Mouse (Mus musculus): ENCODE results near the gene Arl5c. TPM values are rescaled to one million over a fixed set of nuclear protein-coding genes. Genes with fewer than 3 reads are reported as not detected.

The Arl5c gene
- polyA plus RNA-seq, 1 experiment from 2014 or later = 7.4 TPM

DNA sequence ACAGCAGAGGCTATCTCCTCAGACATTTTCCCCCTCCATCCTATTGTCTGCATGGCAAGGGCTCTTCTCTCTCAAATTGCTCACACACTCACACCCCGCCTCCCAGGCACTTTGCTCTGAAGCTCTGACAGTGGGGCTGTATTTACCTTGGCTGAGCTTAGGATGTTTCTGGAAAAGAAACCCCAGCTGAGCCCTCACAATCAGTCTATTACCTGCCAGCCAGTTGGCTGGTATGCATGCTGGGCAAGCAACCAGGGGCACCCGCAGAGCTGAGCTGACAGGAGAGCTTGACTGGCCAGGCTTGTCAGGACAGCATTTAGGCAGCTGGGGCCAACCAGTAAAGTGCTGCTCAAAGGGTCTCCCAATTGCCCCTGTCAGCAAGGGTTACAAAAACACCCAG is 28.9 kb downstream of the Arl5c start:
- Histone ChIP-seq H3K9me3 (replicated peaks; ENCODE audit: control insufficient read depth, low read length) (no peaks in the 10 kb centered on the region), H3K27ac (ENCODE audit: low read length) (no peak overlapping the region), H3K36me3 (ENCODE audit: control insufficient read depth, insufficient read depth) (no peaks in the 10 kb centered on the region), H3K9ac (ENCODE audit: low read depth, low read length) (no peak overlapping the region), H3K27me3 (ENCODE audit: control insufficient read depth, insufficient read depth, low read depth, low read length) (peaks cover 2% of the 10 kb centered on the region; the same call in 1 of the 2 replicates), H3K4me1 (ENCODE audit: control insufficient read depth, low read depth, low read length) (no peaks in the 10 kb centered on the region), H3K4me3 (ENCODE audit: low read depth, low read length) (no peak overlapping the region), H3K4me2 (ENCODE audit: low read depth, low read length) (no peak overlapping the region)
- 39% methylated on average over 2 of the region's 2 CpGs for WGBS (ENCODE audit: insufficient replicate concordance)
- no peak for ATAC-seq (ENCODE audit: low read depth)

DNA sequence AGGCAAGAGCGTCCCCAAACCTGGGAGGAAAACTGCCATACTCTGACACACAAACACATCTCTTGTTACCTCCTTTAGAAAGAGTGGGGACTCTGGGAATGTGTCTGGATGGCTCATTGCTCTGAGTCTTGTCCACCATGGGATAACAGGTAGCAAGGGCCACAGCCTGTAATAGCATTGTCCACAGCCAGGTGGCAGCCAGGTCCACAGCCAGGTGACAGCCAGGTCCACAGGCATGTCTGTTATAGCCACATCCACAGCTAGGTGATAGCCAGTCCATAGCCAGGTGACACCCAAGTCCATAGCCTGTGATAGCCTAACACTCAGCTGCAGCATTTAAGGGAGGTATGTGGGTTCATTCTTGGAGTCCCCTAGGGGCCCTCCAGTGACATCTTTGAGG is 35.1 kb downstream of the Arl5c start:
- WGBS (ENCODE audit: insufficient replicate concordance) = 74% methylated on average over 1 of the region's 1 CpGs

DNA sequence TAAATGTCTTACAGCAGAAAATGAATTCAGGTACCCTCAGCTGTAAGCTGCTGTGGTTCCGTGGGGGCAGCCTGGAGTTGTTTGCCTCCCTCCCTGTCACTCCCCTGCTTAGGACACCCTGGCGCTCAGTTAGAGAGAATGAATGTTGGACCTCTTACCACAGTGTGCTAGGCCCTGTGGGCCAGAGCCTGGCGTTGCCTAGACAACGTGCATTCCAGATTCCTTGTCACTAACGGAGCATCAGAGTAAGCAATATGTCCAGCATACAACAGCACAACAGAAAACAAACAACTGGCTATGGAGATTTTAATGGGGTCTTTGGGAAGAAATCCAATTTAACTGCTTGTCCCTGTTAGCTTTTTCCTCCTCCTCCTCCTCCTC is 36.7 kb downstream of the Arl5c start:
- Histone ChIP-seq H3K36me3 (ENCODE audit: control insufficient read depth, insufficient read depth) (no peaks in the 10 kb centered on the region), H3K9me3 (replicated peaks; ENCODE audit: control insufficient read depth, low read length) (no peaks in the 10 kb centered on the region), H3K9ac (ENCODE audit: low read depth, low read length) (no peak overlapping the region), H3K4me2 (ENCODE audit: low read depth, low read length) (no peak overlapping the region), H3K27ac (ENCODE audit: low read length) (no peak overlapping the region), H3K27me3 (ENCODE audit: control insufficient read depth, insufficient read depth, low read depth, low read length) (no peaks in the 10 kb centered on the region), H3K4me3 (ENCODE audit: low read depth, low read length) (no peak overlapping the region), H3K4me1 (ENCODE audit: control insufficient read depth, low read depth, low read length) (peaks cover 3% of the 10 kb centered on the region; the same call in 1 of the 2 replicates)
- 62% methylated on average over 5 of the region's 5 CpGs for WGBS (ENCODE audit: insufficient replicate concordance)
- no peak for ATAC-seq (ENCODE audit: low read depth)

More for the DNA sequence above, 35.1 kb downstream of the Arl5c start:
- no peak overlapping the region for H3K9ac ChIP-seq (ENCODE audit: low read depth, low read length)
- H3K9me3 ChIP-seq (replicated peaks; ENCODE audit: control insufficient read depth, low read length) = no peaks in the 10 kb centered on the region
- H3K4me3 ChIP-seq (ENCODE audit: low read depth, low read length) = no peak overlapping the region
- ATAC-seq (ENCODE audit: low read depth) = no peak
- H3K4me2 ChIP-seq (ENCODE audit: low read depth, low read length) = no peak overlapping the region
- H3K4me1 ChIP-seq (ENCODE audit: control insufficient read depth, low read depth, low read length) = no peaks in the 10 kb centered on the region
- H3K27ac ChIP-seq (ENCODE audit: low read length) = no peak overlapping the region
- no peaks in the 10 kb centered on the region for H3K27me3 ChIP-seq (ENCODE audit: control insufficient read depth, insufficient read depth, low read depth, low read length)
- no peaks in the 10 kb centered on the region for H3K36me3 ChIP-seq (ENCODE audit: control insufficient read depth, insufficient read depth)

DNA sequence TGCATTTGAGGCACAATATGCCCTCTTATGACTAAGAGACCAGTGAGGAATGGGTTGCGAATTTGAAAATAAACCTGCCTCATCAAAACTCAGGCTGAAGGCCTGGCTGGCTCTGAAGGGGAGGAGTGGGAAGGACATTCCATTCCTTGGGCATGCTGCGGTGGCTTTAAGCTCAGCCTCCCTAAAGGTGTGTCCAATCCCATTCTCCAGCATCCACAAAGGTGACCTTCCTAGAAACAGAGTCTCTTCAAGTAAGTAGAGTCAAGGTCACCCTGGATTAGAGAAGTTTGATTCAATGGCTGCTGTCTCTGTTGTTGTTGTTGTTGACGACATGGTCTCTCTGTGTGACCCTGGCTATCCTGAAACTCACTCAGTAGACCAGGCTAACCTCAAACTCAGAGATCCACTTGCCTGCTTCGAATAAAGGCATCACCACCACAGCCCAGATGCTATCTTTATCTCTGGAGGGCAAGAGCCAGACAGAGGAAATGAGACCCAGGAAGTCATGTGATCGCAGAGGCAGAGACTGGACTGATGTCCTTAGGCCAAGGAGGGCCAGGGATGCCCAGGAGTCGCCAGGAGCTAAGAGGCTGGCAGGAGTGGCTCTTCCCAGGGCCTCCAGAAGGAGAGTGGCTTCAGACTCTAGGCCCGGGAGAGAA is 37.2 kb downstream of the Arl5c start:
- 55% methylated on average over 7 of the region's 7 CpGs for WGBS (ENCODE audit: insufficient replicate concordance)
- no peak overlapping the region for H3K27ac ChIP-seq (ENCODE audit: low read length)
- ATAC-seq (ENCODE audit: low read depth) = no peak

DNA sequence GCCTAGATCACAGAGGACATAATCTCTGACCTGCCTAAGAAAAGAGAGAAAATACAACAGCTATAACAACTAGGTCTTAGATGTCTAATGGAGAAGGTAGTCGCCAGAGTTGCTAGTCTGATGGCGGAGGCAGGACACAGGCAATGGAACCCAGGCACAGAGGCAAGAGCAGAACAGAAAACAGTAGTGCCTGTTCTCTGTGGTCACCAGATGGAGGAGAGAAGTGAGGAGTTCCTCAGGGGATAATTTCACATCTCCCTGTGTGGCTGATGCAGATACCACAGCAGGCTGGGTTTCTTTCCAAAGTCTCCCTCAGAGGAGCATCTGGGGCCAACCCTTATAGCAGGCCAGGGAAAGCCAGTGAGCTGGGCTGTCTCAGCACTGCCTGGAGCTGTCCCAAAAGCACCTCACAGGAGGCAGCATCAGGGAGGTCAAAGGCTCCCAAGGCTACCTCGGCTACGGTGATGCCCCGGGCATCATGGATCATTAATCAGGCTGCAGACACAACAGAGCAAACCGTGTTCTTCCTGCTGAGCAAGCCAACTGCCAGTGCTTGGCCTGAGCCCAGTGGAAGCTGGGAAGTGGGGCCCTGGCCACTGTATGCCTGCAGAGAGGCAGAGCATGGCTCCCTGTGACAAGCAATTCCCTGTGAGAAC is 38.9 kb downstream of the Arl5c start:
- Histone ChIP-seq H3K27ac (ENCODE audit: low read length) (no peak overlapping the region), H3K4me1 (ENCODE audit: control insufficient read depth, low read depth, low read length) (peaks cover 7% of the 10 kb centered on the region; the same call in 1 of the 2 replicates), H3K36me3 (ENCODE audit: control insufficient read depth, insufficient read depth) (no peaks in the 10 kb centered on the region), H3K9me3 (replicated peaks; ENCODE audit: control insufficient read depth, low read length) (no peaks in the 10 kb centered on the region), H3K4me3 (ENCODE audit: low read depth, low read length) (no peak overlapping the region), H3K9ac (ENCODE audit: low read depth, low read length) (no peak overlapping the region), H3K27me3 (ENCODE audit: control insufficient read depth, insufficient read depth, low read depth, low read length) (no peaks in the 10 kb centered on the region), H3K4me2 (ENCODE audit: low read depth, low read length) (no peak overlapping the region)
- ATAC-seq (ENCODE audit: low read depth) = no peak
- 58% methylated on average over 6 of the region's 6 CpGs for WGBS (ENCODE audit: insufficient replicate concordance)

More for the DNA sequence above, 37.2 kb downstream of the Arl5c start:
- H3K4me2 ChIP-seq (ENCODE audit: low read depth, low read length) = no peak overlapping the region
- peaks cover 7% of the 10 kb centered on the region; the same call in 1 of the 2 replicates for H3K4me1 ChIP-seq (ENCODE audit: control insufficient read depth, low read depth, low read length)
- no peak overlapping the region for H3K9ac ChIP-seq (ENCODE audit: low read depth, low read length)
- H3K9me3 ChIP-seq (replicated peaks; ENCODE audit: control insufficient read depth, low read length) = no peaks in the 10 kb centered on the region
- no peaks in the 10 kb centered on the region for H3K27me3 ChIP-seq (ENCODE audit: control insufficient read depth, insufficient read depth, low read depth, low read length)
- H3K4me3 ChIP-seq (ENCODE audit: low read depth, low read length) = no peak overlapping the region
- H3K36me3 ChIP-seq (ENCODE audit: control insufficient read depth, insufficient read depth) = no peaks in the 10 kb centered on the region

DNA sequence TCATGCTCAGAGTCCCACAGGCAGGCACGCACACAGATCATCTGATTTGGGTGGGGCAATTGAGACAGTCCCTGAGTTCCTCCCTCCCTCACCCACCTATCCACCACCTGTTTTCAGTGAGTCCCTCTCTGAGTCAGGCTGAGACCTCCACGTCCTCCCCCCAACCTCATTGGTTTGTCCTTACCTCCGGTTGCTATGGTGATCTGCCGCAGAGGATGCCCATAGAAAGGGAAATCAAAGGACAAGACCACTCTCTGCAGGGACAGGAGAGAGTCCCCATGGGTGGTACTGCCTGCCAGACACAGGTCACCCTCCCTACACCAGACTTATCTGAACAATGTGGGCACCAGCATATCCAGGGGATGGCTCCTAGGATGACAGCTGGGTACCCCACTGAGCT is 40.1 kb downstream of the Arl5c start:
- peaks cover 7% of the 10 kb centered on the region; the same call in 1 of the 2 replicates for H3K4me1 ChIP-seq (ENCODE audit: control insufficient read depth, low read depth, low read length)
- WGBS (ENCODE audit: insufficient replicate concordance) = 50% methylated on average over 4 of the region's 4 CpGs

DNA sequence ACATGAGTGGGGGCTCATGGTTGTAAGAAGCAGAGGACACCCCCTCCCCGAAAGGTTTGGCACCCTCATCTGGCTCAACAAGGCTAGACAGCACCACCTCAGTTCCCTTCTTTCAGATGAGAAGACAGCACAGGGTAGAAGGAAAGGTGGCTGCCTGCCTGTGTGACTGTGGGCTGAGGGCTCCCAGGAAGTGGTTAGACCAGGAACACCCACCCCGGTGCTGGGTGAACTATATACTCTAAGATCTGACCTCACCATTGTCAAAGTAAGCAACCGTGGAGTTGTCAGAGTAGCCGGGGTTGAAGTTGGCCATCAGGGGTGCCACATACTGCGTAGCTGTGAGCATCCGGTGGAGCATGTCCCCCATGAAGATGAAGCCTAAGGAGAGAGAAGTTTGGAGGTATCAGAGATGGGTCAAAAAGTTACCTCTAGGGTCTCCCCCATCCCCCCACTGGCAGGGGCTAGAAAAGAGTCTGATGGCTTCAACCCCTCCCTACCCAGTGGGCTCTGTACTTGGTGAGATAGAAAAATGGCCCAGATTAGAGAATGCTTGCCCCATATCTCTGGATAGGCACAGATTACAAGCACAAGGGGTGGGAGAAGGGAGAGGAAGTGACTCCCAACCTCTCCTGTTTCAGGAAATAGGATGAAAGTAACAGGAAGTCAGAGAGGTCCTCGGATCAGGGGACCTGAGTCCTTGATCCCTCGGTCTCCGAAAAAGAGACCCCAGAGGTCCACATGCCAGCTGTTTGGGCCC is 40.7 kb downstream of the Arl5c start:
- 58% methylated on average over 9 of the region's 9 CpGs for WGBS (ENCODE audit: insufficient replicate concordance)
- Histone ChIP-seq H3K4me3 (ENCODE audit: low read depth, low read length) (no peak overlapping the region), H3K4me1 (ENCODE audit: control insufficient read depth, low read depth, low read length) (peaks cover 7% of the 10 kb centered on the region; the same call in 1 of the 2 replicates), H3K9me3 (replicated peaks; ENCODE audit: control insufficient read depth, low read length) (no peaks in the 10 kb centered on the region), H3K27ac (ENCODE audit: low read length) (no peak overlapping the region), H3K27me3 (ENCODE audit: control insufficient read depth, insufficient read depth, low read depth, low read length) (no peaks in the 10 kb centered on the region), H3K4me2 (ENCODE audit: low read depth, low read length) (no peak overlapping the region), H3K36me3 (ENCODE audit: control insufficient read depth, insufficient read depth) (no peaks in the 10 kb centered on the region), H3K9ac (ENCODE audit: low read depth, low read length) (no peak overlapping the region)
- no peak for ATAC-seq (ENCODE audit: low read depth)

More for the DNA sequence above, 40.1 kb downstream of the Arl5c start:
- no peak overlapping the region for H3K9ac ChIP-seq (ENCODE audit: low read depth, low read length)
- H3K27ac ChIP-seq (ENCODE audit: low read length) = no peak overlapping the region
- no peak overlapping the region for H3K4me2 ChIP-seq (ENCODE audit: low read depth, low read length)
- no peaks in the 10 kb centered on the region for H3K9me3 ChIP-seq (replicated peaks; ENCODE audit: control insufficient read depth, low read length)
- no peak for ATAC-seq (ENCODE audit: low read depth)
- no peaks in the 10 kb centered on the region for H3K36me3 ChIP-seq (ENCODE audit: control insufficient read depth, insufficient read depth)
- no peak overlapping the region for H3K4me3 ChIP-seq (ENCODE audit: low read depth, low read length)
- H3K27me3 ChIP-seq (ENCODE audit: control insufficient read depth, insufficient read depth, low read depth, low read length) = no peaks in the 10 kb centered on the region

DNA sequence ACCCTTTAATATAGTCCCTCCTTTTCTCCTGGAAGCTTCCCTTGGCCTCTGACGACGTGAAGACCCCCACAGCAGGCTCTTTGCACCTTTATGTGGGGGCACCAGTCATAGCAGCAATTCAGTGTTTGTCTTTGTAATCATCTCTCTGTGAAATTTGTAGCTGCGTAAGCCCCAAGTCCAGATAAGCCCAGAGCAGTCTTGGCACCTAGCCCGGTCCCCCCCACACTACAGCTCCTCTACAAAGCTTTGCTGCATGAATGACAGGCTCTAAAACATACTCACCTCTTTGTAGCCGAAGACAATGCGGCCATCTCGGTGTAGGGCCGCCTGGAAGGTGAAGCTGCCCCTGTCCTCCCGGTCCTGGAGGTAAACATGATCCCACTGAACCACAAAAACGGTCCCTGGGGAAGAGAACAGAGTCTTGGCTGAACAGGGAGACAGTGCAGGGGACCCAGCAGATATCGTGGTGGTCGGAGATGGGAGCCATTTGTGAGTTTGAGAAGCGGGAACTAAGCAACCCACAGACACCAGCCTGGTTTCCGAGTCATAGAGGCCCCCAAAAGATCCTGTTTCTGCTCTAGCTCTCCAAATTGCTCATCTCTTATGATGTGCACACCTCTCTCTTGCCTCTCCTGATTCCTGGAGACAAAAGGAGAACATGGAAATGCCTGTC is 41.4 kb downstream of the Arl5c start:
- Histone ChIP-seq H3K4me2 (ENCODE audit: low read depth, low read length) (no peak overlapping the region), H3K27ac (ENCODE audit: low read length) (no peak overlapping the region), H3K27me3 (ENCODE audit: control insufficient read depth, insufficient read depth, low read depth, low read length) (no peaks in the 10 kb centered on the region), H3K9ac (ENCODE audit: low read depth, low read length) (no peak overlapping the region), H3K4me3 (ENCODE audit: low read depth, low read length) (no peak overlapping the region), H3K36me3 (ENCODE audit: control insufficient read depth, insufficient read depth) (no peaks in the 10 kb centered on the region), H3K4me1 (ENCODE audit: control insufficient read depth, low read depth, low read length) (peaks cover 11% of the 10 kb centered on the region), H3K9me3 (replicated peaks; ENCODE audit: control insufficient read depth, low read length) (no peaks in the 10 kb centered on the region)
- WGBS (ENCODE audit: insufficient replicate concordance) = 35% methylated on average over 14 of the region's 14 CpGs
- no peak for ATAC-seq (ENCODE audit: low read depth)
